Mouse (Mus musculus) cortical plate, adult 2 months (tissue): Measurements from ENCODE around the gene Trip11. TPM values are rescaled to one million over a fixed set of nuclear protein-coding genes. Genes with fewer than 3 reads are reported as not detected.

ENCODE experiments used
- H3K27ac ChIP-seq: fragments of 200-500 bp; 2 replicates; pipeline ENCODE4 v1.5.1; 2012; ENCODE audit warnings: low read length, control low read depth, inconsistent platforms; ENCODE audit not compliant: insufficient read depth
- H3K4me1 ChIP-seq: fragments of 200-500 bp; 2 replicates; pipeline ENCODE4 v1.6.1; 2011; ENCODE audit warnings: low read length; ENCODE audit not compliant: control insufficient read depth, insufficient read depth
- H3K4me3 ChIP-seq: fragments of 200-500 bp; 2 replicates; pipeline ENCODE4 v1.5.1; 2011; ENCODE audit warnings: mild to moderate bottlenecking, low read length, control low read depth; ENCODE audit not compliant: insufficient read depth
- CTCF ChIP-seq: fragments of 200-500 bp; IDR thresholded peaks from 2 replicates; pipeline ENCODE4 v1.5.1; 2011; ENCODE audit warnings: mild to moderate bottlenecking, control low read depth, low read length; ENCODE audit not compliant: insufficient read depth; ENCODE audit errors: extremely low read depth
- POLR2A ChIP-seq: fragments of 200-500 bp; IDR thresholded peaks from 2 replicates; pipeline ENCODE4 v1.6.1; 2011; ENCODE audit warnings: mild to moderate bottlenecking, low read length, control low read depth; ENCODE audit not compliant: insufficient read depth; ENCODE audit errors: extremely low read depth
- polyA plus RNA-seq: library from polyadenylated mRNA; depleted of rRNA; stranded (reverse); fragments of >200 nt; gene quantifications from 2 replicates; pipeline ENCODE4 v1.2.3, GENCODE M21; 2012; rRNA removed

Trip11 gene
- polyA plus RNA-seq, 1 experiment: 11.1 TPM

DNA sequence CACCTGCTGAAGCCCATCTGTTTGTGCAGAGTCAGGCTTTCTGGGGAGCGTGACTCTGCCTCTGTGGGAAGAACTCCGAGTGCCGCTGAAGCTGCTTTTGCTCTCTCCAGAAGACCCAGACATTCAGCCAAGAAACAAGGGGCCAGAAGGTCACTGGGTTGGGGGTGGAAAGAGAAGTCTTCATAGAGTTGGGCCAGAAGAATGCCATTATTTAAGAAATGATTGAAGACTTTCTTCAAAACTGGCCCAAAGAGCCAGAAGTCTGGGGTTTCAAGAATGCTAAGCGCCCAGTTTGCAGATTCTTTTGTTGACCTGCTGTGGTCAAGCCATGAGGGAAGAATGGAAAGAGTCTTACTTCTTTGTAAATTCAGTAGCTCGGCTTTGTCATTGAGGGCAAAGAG lies 119.8 kb downstream of the Trip11 start:
- no peak for TF ChIP-seq POLR2A
- no peak for TF ChIP-seq CTCF
- H3K27ac ChIP-seq: no peak overlapping the region
- H3K4me1 ChIP-seq: no peaks in the 10 kb centered on the region
- no peak overlapping the region for H3K4me3 ChIP-seq

DNA sequence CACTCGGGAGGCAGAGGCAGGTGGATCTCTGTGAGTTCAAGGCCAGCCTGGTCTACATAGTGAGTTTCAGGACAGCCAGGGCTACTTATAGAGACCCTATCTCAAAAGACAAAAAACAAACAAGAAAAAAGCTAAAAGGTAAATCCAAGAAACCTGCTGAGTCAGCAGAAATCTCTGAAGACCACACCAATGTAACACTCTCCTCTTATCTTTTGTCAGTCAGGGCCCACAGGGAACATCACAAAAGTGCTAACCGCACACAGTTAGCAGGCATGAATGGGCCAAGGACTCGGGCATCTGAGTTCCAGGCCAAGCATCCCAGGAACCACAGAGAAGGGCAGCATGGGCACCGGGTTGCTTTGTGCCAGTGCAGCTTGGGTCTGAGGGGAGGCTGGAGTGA lies 120.4 kb downstream of the Trip11 start:
- Histone ChIP-seq H3K4me3 (no peak overlapping the region), H3K27ac (no peak overlapping the region), H3K4me1 (no peaks in the 10 kb centered on the region)
- TF ChIP-seq POLR2A: no peak

DNA sequence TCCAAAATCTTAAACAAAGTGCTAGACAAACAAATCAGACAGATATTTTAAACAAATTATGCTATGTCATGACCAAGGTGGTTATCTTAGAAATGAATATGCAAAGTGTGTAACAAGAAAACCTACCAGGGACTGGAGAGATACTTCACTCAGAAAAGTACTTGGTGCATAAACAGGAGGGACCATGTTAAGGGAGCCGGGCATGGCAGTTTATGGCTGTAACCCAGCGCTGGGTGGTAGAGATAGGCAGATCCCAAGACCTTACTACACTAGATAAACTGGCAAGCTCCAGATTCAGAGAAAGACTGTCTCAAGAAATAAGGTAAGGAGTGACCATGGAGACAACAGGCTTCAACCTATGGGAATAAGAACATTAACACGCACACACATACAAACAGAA lies 123.3 kb downstream of the Trip11 start:
- no peak for TF ChIP-seq CTCF
- TF ChIP-seq POLR2A: no peak
- no peaks in the 10 kb centered on the region for H3K4me1 ChIP-seq
- H3K4me3 ChIP-seq: no peak overlapping the region
- no peak overlapping the region for H3K27ac ChIP-seq

DNA sequence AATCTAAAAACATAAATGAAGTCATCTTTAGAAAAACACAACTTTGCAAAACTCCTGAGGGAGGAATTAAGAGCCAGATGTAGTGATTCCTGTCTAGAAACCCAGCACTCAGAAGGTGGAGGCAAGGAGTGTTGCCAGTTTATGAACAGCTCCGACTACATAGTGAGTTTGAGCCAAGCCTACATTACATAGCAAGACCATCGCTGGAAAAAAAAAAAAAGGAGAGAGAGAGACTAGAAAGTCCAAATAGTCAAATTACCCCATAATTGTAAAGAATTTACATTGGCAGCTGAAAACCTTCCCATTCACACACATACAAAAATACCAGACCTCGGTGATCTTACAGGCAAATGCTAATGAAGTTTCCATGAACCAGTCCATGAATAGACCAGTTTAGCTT lies 123.8 kb downstream of the Trip11 start:
- Histone ChIP-seq H3K27ac (no peak overlapping the region), H3K4me1 (no peaks in the 10 kb centered on the region)
- TF ChIP-seq POLR2A (no peak), CTCF (no peak)

More for the DNA sequence above, 123.8 kb downstream of the Trip11 start:
- H3K4me3 ChIP-seq: no peak overlapping the region

Other genes starting within 250 kb of the Trip11 start
- gene Tc2n, start 194.7 kb downstream of the Trip11 start, polyA plus RNA-seq: 0.02 and 0.06 TPM in 2 replicates
- 7.2 and 7.3 TPM in 2 replicates for gene Fbln5, start 94.2 kb downstream of the Trip11 start, polyA plus RNA-seq
- 17.1 and 17.6 TPM in 2 replicates for gene Atxn3, start 45.0 kb upstream of the Trip11 start, polyA plus RNA-seq
- gene Cpsf2, start 62.7 kb upstream of the Trip11 start, polyA plus RNA-seq: 13.3 and 13.6 TPM in 2 replicates
- 25.7 and 26.4 TPM in 2 replicates for gene Slc24a4, start 215.5 kb upstream of the Trip11 start, polyA plus RNA-seq